Mouse (Mus musculus) stomach, postnatal 0 days (tissue): ENCODE results near the gene Ccdc38. TPM values are rescaled to one million over a fixed set of nuclear protein-coding genes. Genes with fewer than 3 reads are reported as not detected.
"Not testable (repeated sequence)": the region's sequence is repeated elsewhere in the genome, so short reads cannot be mapped to it uniquely, and the experiment has no call there.

Experiments
- ATAC-seq: fragments of 200-750 bp; cut with Nextera tagmentation; 2 replicates; pipeline ENCODE4 v1.8.0; 2017; ENCODE audit not compliant: low FRiP score, low TSS enrichment
- DNase-seq: peaks from one replicate; pipeline ENCODE4 v3.0.0-alpha.2; 2016; ENCODE audit warnings: low spot score
- H3K27ac ChIP-seq: fragments of 300-500 bp; sonication (generic); replicated peaks from 2 replicates; pipeline ENCODE4 v1.5.1; 2014; ENCODE audit warnings: mild to moderate bottlenecking, control low read depth
- H3K27me3 ChIP-seq: fragments of 300-500 bp; sonication (generic); 2 replicates; pipeline ENCODE4 v1.6.1; 2014; ENCODE audit warnings: low read length; ENCODE audit not compliant: control insufficient read depth, insufficient read depth
- H3K36me3 ChIP-seq: fragments of 300-500 bp; sonication (generic); 2 replicates; pipeline ENCODE4 v1.6.1; 2014; ENCODE audit warnings: low read length, mixed read lengths; ENCODE audit not compliant: control insufficient read depth, insufficient read depth
- H3K4me1 ChIP-seq: fragments of 300-500 bp; sonication (generic); replicated peaks from 2 replicates; pipeline ENCODE4 v1.6.1; 2014; ENCODE audit warnings: antibody characterized with exemption; ENCODE audit not compliant: control insufficient read depth, insufficient read depth
- H3K4me2 ChIP-seq: fragments of 300-500 bp; sonication (generic); replicated peaks from 2 replicates; pipeline ENCODE4 v1.6.1; 2014; ENCODE audit warnings: low read depth, mild to moderate bottlenecking, control low read depth, moderate library complexity
- H3K4me3 ChIP-seq: fragments of 300-500 bp; sonication (generic); 2 replicates; pipeline ENCODE4 v1.5.1; 2014; ENCODE audit warnings: low read depth, low read length, control low read depth
- H3K9ac ChIP-seq: fragments of 300-500 bp; sonication (generic); 2 replicates; pipeline ENCODE4 v1.6.1; 2014; ENCODE audit warnings: mild to moderate bottlenecking, low read length, control low read depth, mixed read lengths
- H3K9me3 ChIP-seq: fragments of 300-500 bp; sonication (generic); 2 replicates; pipeline ENCODE4 v1.6.1; 2016; ENCODE audit warnings: low read length; ENCODE audit not compliant: control insufficient read depth
- CTCF ChIP-seq: IDR thresholded peaks from 2 replicates; pipeline ENCODE4 v1.5.1; 2016; ENCODE audit warnings: antibody characterized with exemption, low read depth, mild to moderate bottlenecking, moderate library complexity
- EP300 ChIP-seq: optimal IDR thresholded peaks from 2 replicates; pipeline ENCODE3; 2016; ENCODE audit warnings: antibody characterized with exemption
- WGBS: fragments of 180-500 bp; shearing (Covaris S2); extraction: QIAGEN DNeasy Blood & Tissue Kit; methylation state at CpG from one replicate; pipeline ENCODE4 v1.1.7; 2014; 5-methylcytosine and 5-hydroxymethylcytosine counted together
- polyA plus RNA-seq: library from polyadenylated mRNA; unstranded; fragments of >200 nt; fragmentation: Nextera tagmentation; extraction: Ambion mirVana; gene quantifications from 2 replicates; pipeline ENCODE4 v1.2.1, GENCODE M21; 2015

Ccdc38 gene
- polyA plus RNA-seq, 1 experiment from 2014 or later: 0.45 TPM

DNA sequence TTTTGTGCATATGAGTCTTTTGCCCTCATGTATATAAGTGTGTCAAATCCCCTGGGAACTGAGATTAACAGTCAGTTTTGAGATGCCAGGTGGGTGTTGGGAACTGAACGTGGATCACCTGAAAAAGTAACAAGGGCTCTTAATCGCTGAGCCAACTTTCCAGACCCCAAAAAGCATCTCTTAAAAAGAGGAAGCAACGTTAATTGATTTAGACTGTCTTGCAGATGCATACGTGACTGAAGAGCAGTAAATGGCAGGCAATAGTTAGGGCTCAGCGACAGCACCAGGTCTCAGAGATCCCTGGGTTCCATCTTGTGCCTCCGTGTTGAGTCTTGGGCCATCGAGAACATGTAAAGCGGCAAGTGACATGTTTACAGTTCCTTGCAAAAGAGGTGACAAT is 12.2 kb downstream of the Ccdc38 start:
- H3K27me3 ChIP-seq: no peaks in the 10 kb centered on the region
- DNase-seq: no peak
- no peak for ATAC-seq
- no peaks in the 10 kb centered on the region for H3K9me3 ChIP-seq
- no peaks in the 10 kb centered on the region for H3K36me3 ChIP-seq
- H3K4me3 ChIP-seq: no peak overlapping the region
- no peaks in the 10 kb centered on the region for H3K4me1 ChIP-seq
- whole genome bisulfite sequencing: 81% methylated on average over 8 of the region's 8 CpGs
- TF ChIP-seq EP300: no peak
- TF ChIP-seq CTCF: no peak
- H3K4me2 ChIP-seq: no peak overlapping the region
- H3K27ac ChIP-seq: no peak overlapping the region
- H3K9ac ChIP-seq: no peak overlapping the region

DNA sequence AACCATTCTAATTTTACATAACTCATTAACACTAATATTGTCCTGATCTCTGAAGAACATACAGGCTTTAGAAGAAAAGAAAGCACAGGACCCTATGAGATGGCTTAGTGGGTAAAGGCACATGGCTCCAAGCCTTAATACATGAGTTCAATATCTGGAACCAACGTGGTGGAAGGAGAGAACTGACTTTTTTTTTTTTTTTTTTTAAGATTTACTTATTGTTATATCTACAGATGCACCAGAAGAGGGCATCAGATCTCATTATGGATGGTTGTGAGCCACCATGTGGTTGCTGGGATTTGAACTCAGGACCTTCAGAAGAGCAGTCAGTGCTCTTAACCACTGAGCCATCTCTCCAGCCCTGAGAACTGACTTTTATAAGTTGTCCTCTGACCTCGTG is 17.5 kb downstream of the Ccdc38 start:
- not testable (repeated sequence) for H3K4me3 ChIP-seq, H3K27ac ChIP-seq, H3K9ac ChIP-seq, H3K9me3 ChIP-seq, H3K27me3 ChIP-seq, H3K4me2 ChIP-seq, DNase-seq, H3K4me1 ChIP-seq, H3K36me3 ChIP-seq, ATAC-seq
- 69% methylated on average over 2 of the region's 2 CpGs for WGBS

DNA sequence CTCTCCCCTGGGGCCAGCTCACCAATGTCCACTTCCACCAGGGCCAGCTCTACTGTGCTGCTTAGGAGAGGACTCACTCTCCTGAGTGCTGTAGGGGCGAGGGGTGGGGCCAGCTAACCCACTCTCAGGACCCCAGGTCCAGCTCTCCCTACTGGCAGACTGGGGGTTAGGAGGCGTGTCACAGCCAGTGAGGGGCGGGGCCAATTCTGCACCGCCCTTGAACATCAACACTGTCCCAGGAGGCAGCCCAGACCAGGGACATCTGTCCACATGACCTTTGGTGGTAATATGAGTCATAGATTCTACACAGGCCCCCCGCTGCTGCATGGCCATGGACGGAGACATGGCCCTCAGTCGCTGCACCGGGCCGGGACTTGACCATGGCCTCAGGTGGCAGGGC is 19.4 kb downstream of the Ccdc38 start:
- peak; percentile 38; the same call in 1 of the 2 replicates for ATAC-seq

DNA sequence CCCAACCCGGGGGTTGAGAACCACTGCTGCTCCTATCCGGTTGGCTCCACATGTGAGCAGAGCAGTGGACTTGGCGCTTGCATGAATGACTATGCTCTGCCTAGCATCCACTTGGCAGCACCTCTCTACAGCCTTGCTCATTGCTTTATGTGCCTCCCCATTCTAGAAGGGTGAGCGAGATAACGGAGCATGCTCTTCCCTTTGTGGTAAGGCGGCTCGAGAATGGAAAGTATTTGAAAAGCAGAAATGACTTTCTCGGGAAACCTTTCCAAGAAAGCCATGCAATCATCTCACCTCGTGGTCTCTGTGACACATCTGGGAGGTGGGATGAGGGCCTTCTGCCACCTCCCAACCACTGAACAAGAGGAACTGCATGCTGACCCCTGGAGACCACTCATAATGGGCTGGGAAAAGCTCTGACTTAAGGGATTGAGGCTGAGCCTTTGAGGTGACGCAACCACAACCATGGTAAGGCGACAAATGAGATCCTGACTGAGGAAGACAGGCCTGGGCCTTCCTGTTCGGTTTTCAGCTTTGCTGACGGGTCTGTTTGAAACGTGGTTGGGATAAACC is 24.2 kb downstream of the Ccdc38 start:
- TF ChIP-seq EP300: no peak
- no peak for TF ChIP-seq CTCF
- no peaks in the 10 kb centered on the region for H3K9me3 ChIP-seq
- H3K4me2 ChIP-seq: no peak overlapping the region
- H3K36me3 ChIP-seq: no peaks in the 10 kb centered on the region
- DNase-seq (no peak), ATAC-seq (no peak)
- no peak overlapping the region for H3K4me3 ChIP-seq
- no peak overlapping the region for H3K9ac ChIP-seq
- no peaks in the 10 kb centered on the region for H3K4me1 ChIP-seq
- WGBS: 86% methylated on average over 14 of the region's 14 CpGs
- H3K27me3 ChIP-seq: no peaks in the 10 kb centered on the region
- no peak overlapping the region for H3K27ac ChIP-seq

More for the DNA sequence above, 19.4 kb downstream of the Ccdc38 start:
- Histone ChIP-seq H3K4me2 (no peak overlapping the region), H3K9me3 (no peaks in the 10 kb centered on the region), H3K36me3 (no peaks in the 10 kb centered on the region), H3K4me3 (no peak overlapping the region), H3K9ac (no peak overlapping the region), H3K27ac (no peak overlapping the region), H3K27me3 (no peaks in the 10 kb centered on the region), H3K4me1 (no peaks in the 10 kb centered on the region)
- no peak for DNase-seq
- TF ChIP-seq EP300 (no peak), CTCF (no peak)
- WGBS: 56% methylated on average over 9 of the region's 9 CpGs

DNA sequence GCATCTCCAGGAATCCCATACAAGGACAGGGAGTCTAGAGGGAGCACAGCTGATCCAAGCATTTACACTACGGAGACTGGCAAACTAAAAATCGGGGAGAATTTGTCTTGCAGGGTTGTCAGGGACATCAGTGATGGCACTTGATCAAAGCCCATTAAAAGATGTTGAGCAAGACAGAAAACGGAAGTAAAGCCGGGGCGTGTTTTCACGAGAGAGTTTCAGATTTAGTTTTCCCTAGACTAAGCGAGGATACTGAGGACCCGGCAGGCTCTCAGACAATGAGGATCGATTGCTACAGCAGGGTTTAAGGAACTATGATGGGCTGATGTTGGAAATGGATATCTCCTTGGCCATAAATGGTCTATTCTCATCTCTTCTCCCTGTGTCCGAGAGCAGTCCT is 26.6 kb downstream of the Ccdc38 start:
- no peak for DNase-seq
- no peak overlapping the region for H3K27ac ChIP-seq
- H3K9me3 ChIP-seq: no peaks in the 10 kb centered on the region
- no peaks in the 10 kb centered on the region for H3K27me3 ChIP-seq
- no peak overlapping the region for H3K4me3 ChIP-seq
- no peaks in the 10 kb centered on the region for H3K4me1 ChIP-seq
- TF ChIP-seq EP300 (no peak), CTCF (no peak)
- 82% methylated on average over 10 of the region's 10 CpGs for WGBS
- no peak overlapping the region for H3K4me2 ChIP-seq
- no peak for ATAC-seq
- H3K36me3 ChIP-seq: no peaks in the 10 kb centered on the region
- no peak overlapping the region for H3K9ac ChIP-seq

DNA sequence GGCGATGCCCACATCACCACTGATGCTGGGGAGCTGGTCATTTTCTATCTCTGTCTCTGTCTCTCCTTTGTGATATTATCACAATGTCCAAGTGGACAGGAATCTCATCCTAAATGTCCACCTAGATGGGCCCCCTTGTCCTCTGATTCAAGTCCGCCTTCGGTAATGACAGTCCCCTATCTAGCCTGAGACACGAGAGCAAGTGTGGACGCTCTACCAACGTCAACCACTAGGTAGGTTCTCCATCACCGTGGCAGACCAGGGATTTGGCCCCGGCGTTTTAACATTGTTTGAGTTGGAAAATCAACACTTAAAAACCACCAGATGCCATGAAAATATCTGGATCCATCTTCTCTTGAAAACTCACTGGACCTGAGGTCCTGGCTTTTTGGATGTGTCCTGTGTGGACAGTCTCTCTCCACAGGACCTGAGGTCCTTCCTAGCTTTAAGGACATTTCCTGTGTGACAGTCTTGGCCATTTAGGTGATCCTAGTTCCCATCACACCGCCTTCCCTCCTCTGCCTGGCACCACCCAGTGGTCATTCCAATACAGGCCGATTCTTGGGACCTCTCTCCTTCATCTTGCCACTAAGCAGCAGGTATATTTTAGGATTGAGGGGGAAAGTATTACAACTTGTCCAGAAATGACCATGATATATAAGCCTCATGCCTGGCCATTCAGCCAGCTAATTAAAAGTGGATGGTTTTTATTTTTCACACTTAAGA is 27.6 kb downstream of the Ccdc38 start:
- TF ChIP-seq CTCF (peak; percentile 38; the same call in 1 of the 2 replicates), EP300 (no peak)
- ATAC-seq: no peak

More for the DNA sequence above, 27.6 kb downstream of the Ccdc38 start:
- Histone ChIP-seq H3K9me3 (no peaks in the 10 kb centered on the region), H3K27ac (no peak overlapping the region), H3K27me3 (no peaks in the 10 kb centered on the region), H3K4me1 (no peaks in the 10 kb centered on the region), H3K9ac (no peak overlapping the region), H3K4me3 (no peak overlapping the region), H3K36me3 (no peaks in the 10 kb centered on the region), H3K4me2 (no peak overlapping the region)
- WGBS: 90% methylated on average over 11 of the region's 11 CpGs
- DNase-seq: no peak
